Mouse (Mus musculus): Measurements from ENCODE around the gene Gabarap.

Gabarap gene

DNA sequence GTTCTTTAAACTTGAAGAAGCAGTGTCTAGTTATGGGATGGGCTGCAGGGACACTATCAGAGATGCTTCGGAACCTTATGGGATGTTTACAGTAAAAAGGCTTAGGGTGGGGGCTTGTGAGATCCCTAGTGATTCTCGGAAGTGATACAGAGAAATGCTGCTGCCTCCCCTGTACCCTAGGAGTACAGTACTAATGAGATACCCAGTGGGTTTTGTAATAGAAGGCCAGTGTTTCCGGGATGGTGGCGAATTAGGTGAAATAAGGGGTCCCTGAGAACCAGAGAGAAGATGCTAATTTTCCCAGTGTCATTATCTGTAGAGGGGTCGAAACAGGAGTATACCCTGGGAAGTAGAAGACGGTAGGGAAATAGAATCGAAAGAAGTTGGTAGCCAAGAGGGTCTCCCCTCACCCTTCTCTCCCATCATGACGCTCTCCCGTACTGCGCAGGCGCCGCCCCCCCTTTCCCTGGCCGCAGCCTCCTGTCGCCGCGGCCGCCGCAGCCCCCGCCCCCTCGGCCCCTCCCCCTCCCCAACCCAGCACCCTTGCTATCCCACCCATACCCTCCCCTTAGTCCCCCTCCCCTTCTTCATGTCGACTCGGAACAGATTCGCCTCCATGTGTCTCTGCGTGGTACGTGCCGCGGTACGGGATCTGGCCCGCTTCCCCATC lies 32.7 kb downstream of the Gabarap start:
- DNase-seq: peak in 1 of 2 experiments; percentile 31

DNA sequence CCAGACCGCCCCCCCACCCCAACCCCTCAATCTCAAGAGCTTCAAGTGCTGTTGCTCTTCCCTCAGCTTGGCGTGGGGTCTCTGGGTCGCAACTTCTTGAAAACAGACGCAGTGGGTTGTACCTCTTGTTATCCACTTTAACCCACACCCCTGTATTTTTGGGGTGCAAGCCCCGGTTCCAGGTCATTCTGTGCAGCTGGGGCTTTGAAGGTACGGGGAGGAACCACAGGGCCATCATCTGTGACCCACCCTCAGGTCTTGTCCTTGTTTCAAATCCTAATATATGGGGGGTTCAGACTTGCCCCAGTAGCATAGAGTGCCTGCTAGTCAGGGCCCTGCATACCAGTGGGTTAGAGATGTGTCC lies 33.2 kb downstream of the Gabarap start:
- no peak for DNase-seq

DNA sequence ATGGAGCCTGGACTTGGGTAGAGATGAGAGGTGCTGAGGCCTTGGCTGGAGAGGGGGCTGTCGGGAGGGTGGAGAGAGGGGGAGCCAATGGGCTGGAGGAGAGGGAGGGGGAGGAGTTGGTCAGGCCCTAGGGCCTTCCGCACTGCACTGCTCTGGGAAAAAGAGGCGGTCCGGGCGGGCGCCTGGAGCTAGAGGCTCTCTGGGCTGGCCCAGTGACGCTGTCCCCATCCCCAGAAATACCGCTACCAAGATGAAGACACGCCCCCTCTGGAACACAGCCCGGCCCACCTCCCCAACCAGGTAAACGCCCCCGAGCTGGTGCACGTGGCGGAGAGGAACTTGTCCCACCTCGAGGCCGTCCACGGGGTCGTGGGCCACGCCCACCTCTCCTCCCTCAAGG lies 35.7 kb downstream of the Gabarap start:
- no peak for DNase-seq

DNA sequence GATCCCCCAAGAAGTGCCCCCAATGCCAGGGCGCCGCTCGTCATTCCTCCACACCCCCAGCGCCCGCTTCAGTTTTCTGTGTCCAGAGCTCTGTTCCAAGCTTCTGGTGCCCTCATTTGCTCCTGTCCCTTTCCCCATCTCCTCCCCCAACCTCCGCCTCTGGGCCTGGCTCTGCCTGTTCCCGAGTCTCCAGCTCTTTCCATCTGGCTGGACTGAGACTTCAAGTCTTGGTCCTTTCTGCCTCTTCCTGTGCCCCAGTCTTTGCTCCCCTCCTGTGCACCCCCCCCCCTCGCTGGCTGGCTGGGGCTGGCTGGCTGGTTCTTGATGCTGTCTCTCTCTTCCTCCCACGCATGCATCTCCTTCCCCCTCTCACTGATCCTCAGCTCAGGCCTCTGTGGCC lies 36.5 kb downstream of the Gabarap start:
- peak in 1 of 2 experiments; percentile 39 for DNase-seq

DNA sequence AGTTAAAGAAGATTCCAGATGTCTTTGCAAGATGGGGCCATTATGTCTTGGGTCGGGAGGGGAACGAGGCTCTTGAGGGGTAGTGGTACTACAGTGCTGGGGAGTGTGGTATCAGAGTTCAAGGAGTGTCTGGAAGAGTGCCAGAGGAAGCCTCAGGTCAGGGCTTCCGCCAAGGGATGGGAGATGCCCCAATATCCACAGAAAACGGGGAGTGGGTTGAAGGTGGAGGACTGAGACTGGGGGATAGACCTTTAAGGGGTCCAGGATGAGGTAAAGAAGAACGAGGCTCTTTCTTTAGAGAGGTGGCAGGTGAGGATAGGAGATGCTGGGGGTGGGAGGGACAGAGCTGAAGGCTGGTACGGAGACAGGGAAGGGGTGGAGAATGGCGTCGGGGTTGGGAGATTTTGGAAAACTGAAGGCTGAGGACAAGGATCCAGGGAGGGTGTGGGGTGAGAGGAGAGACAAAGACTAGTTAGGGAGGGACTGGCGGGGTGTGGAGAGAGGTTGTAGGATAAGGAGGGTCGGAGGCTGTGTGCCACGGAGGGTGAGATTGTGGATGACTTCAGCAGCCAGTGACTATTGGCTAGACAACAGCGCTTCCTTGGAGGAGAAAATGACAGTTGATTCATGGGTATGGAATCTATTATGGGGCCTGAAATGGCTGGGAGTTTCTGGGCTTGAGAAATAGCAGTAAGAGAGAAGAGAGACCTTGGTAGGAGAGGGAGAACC lies 37.6 kb downstream of the Gabarap start:
- no peak for DNase-seq

DNA sequence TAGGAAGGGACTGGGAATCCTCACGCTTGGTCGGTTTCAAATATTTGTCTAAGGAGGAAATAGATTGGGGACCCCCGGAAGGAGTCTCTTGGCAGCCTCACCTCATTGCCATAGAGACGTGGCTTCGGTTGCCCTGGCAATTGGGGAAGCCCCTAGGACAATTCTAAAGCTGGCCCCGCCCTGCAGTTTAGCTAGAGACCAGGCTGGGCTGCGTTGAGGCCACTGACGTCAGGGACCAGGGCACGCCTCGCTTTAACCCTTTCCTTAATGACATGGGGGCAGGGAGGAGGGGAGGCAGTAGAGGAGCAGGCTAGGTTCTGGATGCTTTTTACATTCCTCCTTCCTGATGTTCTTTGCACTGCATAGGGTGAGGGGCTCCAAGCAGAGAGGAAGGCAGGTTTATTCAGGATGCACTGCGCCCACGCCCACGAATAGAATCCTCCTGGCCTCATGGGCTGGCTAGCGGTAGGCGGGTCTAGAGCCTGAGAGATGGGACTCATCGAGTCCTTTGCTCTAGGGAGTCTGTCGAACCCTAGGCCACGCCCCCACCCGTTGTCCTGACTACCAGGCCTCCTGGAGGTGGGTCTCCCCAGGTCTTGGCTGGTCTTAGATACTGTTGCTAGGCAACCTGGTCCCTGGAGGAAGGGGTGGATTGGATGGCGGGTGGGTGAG lies 38.3 kb downstream of the Gabarap start:
- DNase-seq: peak; percentile 60 to 77

DNA sequence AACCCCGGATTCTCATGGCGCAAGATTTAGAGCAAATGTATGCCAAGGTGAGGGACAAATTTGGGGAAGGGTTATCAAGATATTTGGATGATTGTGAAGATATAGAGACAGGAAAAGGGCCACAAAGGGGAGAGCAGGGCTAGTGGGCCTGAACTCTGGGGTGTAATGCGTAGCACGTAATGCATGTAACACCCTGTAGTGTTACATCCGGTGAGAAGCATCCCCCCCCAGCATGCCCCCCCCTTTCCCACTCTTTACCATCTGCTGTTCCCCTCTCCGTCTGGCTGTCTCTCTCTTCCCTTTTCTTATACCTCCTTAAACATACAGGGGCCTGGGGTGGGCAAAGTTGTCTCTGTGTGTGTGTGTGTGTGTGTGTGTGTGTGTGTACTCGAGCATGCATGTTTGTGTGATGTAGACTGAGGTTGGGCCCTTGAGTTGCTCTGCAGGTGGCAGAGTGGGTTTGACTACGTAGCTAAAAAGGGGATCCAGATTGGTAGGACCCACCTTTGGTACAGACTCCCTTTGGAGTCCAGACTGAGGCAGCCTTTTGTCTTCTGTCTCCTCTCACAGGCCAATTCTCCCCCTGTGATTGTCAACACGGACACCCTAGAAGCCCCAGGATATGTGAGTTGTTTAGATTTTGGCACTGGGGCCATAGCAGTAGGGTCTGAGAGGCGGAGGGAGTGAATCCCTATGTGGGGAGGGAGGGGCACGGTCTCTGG lies 39.0 kb downstream of the Gabarap start:
- no peak for DNase-seq

DNA sequence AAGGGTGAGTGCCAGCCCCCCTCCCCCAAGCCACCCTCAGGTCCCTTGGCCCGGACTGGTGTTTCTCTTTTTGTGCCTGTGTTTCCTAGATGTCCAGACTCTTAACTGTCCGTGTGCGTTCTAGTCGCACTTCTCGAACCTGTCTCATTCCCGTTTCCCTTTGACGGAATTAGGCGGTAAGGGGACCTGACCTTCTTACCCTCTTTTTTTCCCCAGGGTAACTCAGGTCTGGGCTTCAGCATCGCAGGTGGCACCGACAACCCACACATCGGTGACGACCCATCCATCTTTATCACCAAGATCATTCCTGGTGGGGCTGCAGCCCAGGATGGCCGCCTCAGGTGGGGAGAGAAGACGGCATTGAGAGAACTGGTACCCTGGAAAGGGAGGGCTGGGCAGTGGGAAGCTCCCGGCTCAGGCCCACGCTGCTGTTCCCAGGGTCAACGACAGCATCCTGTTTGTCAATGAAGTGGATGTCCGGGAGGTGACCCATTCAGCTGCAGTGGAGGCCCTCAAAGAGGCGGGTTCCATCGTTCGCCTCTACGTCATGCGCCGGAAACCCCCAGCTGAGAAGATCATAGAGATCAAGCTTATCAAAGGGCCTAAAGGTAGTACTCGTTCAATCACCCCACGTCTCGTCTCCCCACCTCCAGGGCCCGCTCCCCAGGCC lies 39.8 kb downstream of the Gabarap start:
- DNase-seq: no peak

DNA sequence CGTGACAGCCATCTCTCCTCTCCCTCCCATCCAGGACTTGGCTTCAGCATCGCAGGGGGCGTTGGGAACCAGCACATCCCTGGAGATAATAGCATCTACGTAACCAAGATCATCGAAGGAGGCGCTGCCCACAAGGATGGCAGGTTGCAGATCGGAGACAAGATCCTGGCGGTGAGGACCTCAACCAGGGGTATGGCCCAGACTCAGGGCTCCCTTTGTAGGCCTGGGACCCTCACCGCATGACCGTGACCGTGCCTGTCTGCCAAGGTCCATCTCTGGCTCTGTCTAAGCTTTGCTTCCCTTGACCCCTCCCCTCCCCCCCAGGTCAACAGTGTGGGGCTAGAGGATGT lies 40.4 kb downstream of the Gabarap start:
- no peak for DNase-seq

DNA sequence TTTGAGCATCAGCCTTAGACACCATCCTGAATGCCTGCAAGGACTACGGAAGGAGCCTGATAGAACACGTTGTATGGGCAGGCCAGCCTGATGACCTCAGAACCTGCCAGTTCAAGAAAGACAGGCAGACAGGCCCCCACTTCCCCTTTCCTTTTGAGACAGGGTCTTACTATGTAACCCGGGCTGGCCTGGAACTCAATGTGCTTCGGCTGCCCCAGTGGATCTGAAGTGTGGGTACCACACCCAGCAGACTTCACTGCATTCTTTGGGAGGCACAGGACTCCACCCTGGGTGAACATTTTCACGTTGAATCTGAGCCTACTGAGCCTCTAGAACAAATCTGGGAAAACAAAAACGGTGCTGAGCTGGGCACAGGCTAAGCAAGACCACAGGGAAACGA lies 47.2 kb downstream of the Gabarap start:
- DNase-seq: no peak

DNA sequence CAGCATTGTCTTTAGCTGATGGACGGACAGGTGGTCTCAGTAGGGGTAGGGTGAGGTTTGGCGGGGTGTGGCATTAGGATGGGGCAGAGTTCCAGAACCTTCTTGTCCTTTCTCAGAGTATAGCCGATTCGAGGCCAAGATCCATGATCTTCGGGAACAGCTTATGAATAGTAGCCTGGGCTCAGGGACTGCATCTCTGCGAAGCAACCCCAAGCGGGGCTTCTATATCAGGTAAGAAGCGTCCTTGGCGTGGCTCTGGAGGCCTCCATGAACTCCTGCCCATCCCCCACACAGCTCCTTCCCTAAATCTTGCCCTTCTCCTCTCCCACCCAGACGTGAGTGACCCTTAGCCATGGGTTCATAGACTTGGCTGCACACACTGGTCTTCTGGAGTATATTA lies 48.7 kb downstream of the Gabarap start:
- no peak for DNase-seq

DNA sequence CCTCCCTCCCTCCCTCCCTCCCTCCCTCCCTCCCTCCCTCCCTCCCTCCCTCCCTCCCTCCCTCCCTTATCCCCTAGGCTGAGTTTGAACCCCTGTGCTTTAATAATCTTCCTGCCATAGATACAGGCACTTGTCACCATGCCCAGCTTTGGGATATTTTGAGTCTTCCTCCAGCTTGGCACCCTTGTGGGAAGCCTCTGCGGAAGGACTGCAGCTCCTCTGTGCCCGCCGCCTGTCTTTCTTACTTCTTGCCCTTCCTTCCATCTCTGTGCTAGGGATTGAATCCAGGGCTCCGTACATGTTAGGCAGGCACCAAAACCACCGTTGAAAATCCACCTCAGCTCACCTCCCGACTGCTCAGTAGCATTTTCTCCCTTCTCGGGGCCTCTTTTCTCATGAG lies 49.2 kb downstream of the Gabarap start:
- DNase-seq: no peak

DNA sequence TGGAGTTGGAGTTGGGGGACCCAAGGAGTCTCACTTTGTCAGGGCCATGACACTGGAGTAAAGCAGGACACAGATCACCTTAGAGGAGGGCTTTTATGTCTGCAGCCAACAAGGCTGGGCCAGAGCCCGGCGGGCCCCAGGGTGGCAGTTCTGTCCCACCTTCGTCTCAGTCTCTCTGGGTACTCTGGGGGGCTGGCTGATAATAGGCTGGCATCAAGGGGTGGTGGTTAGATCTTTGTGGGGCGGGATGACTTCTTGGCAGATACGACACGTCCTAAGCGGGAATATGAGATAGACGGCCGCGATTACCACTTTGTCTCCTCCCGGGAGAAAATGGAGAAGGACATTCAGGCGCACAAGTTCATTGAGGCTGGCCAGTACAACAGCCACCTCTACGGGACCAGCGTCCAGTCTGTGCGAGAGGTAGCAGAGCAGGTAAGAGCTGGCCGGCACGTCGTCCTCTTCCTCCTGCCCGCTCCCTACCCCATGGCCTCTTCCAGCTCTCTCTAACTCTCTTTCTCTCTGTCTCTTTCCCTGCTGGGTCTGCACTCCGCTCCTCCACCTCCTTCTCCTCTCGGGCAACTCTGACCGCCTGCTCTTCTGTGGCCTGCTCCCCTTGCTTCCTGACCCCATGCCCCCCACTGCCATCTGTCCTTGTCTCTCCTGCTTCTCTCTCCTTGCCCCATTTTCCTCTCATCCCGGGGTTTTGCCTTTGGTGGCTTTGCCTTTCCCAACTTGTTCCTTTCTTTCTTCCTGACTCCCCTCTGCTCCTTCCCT lies 51.6 kb downstream of the Gabarap start:
- DNase-seq: no peak

DNA sequence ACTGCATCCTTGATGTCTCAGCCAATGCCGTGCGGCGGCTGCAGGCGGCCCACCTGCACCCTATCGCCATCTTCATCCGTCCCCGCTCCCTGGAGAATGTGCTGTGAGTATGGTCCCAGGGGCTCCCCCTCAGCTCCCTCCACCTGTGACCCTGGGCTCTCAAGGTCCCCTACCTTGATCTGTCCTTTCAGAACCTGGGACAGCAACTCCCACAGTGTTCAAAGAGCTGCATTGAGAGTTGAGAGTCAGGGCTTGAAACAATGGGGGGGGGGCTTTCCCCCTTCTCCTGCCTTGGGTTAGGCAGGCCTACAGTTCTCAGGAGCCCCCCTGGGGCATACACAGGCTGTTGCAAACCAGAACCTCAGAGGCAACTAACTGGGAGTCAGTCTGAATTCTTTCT lies 52.7 kb downstream of the Gabarap start:
- no peak for DNase-seq
